15 mouse cellular contexts compared by ENCODE assay signal in genomic region chr4:137963431-137963830, GRCm38 (mm10).
"Had no signal": no experiment of that assay in that cellular context is flagged by ENCODE, and none has a peak within 500 bp of the region (broad histone marks: within the 10 kb centered on the region; RNA-seq: fewer than 3 reads in every experiment).

No protein-coding gene starts in this region.

- H3K4me1 ChIP-seq: hindbrain, embryonic 12.5 days; hindbrain, embryonic 13.5 days; hindbrain, embryonic 15.5 days; intestine, embryonic 15.5 days had no signal

- DNase-seq: kidney, postnatal 10 days had no signal

- H3K9ac ChIP-seq: heart, embryonic 13.5 days; heart, embryonic 15.5 days; hindbrain, embryonic 12.5 days; hindbrain, embryonic 13.5 days; hindbrain, embryonic 14.5 days; hindbrain, embryonic 15.5 days; intestine, embryonic 15.5 days; kidney, embryonic 15.5 days had no signal

- H3K9me3 ChIP-seq: heart, embryonic 15.5 days; hindbrain, embryonic 15.5 days; intestine, embryonic 15.5 days had no signal

- ATAC-seq: intestine, postnatal 0 days had no signal

- H3K27me3 ChIP-seq: heart, embryonic 13.5 days; heart, embryonic 15.5 days; hindbrain, embryonic 12.5 days; hindbrain, embryonic 13.5 days; hindbrain, embryonic 15.5 days; intestine, embryonic 15.5 days; kidney, embryonic 15.5 days had no signal

- H3K4me3 ChIP-seq: heart, embryonic 13.5 days; heart, embryonic 15.5 days; hindbrain, embryonic 10.5 days; hindbrain, embryonic 12.5 days; hindbrain, embryonic 13.5 days; hindbrain, embryonic 15.5 days; intestine, embryonic 15.5 days; kidney, embryonic 15.5 days; layer of hippocampus, adult 2 months; left cerebral cortex, adult 2 months had no signal

- H3K4me2 ChIP-seq: heart, embryonic 13.5 days; heart, embryonic 15.5 days; hindbrain, embryonic 12.5 days; hindbrain, embryonic 13.5 days; hindbrain, embryonic 14.5 days; hindbrain, embryonic 15.5 days; intestine, embryonic 15.5 days; kidney, embryonic 15.5 days had no signal

- H3K27ac ChIP-seq: heart, embryonic 13.5 days; heart, embryonic 15.5 days; hindbrain, embryonic 10.5 days; hindbrain, embryonic 12.5 days; hindbrain, embryonic 13.5 days; hindbrain, embryonic 14.5 days; hindbrain, embryonic 15.5 days; hindbrain, postnatal 0 days; intestine, embryonic 15.5 days; kidney, embryonic 15.5 days; kidney, postnatal 0 days; layer of hippocampus, adult 2 months; left cerebral cortex, adult 2 months had no signal
